Mouse (Mus musculus): ENCODE results near the gene Mapk12. TPM values are rescaled to one million over a fixed set of nuclear protein-coding genes. Genes with fewer than 3 reads are reported as not detected.

Gene Mapk12
- total and polyA plus RNA-seq, 3 experiments, result 0.18 TPM; not detected in 2

DNA sequence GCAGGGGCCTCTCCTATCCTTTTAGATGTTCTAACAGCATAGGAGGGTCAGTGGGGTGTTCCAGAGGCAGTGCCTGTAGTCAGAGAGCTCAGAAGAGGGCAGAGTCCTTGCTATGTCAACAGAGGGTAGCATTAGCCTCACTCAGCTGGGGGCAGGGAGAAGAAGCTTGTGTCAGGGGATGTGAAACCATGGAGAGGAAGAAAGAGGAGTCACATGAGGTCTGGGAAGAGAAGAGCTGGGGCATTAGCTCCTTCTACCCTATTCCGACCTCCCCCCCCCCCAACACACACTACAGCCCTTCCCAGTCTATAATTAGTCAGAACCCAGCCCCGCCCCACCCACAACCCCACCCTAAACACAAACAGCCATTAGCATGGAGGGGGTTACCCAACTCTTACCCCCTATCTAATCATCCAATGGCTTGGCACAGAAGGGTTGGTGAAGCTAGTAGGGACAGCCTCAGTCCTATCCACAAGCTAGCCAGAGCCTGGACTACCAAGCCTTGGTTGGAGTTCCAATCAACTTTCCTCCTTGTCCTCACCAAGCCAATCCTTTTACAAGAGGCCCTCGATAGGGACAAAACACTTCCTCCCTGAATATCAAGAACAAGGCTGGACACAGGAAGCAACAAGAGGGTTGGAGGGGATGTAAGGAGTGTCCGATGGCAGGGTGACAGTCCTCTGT, 37.2 kb upstream of the Mapk12 start:
- peaks cover 4 to 16% of the 10 kb centered on the region in 2 experiments; a peak in 3 of 4 replicates for H3K4me1 ChIP-seq (ENCODE audit: control insufficient read depth in 1 of 2, insufficient read depth in 2 of 2, low read length in 2 of 2)
- peak; percentile 7 for DNase-seq (ENCODE audit: low read depth, low spot score)

DNA sequence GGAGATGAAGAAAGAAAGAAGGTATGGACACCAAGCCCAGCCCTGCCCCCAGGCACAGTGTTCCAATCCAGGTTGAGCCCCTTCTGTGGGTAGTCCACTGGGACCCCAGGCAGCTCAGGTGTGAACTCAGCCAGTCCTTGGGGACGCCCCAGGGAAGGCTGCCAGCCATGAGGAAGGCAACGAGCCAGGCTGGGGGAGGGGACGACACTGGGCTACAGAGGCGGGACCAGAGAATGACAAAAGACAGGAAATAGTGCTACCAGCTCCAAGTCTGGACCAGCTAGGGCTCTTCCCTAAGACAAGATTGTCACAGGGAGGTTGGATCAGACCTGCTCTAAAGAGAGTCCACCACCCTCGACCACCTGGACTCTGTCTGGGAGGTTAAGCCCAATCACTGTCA, 36.6 kb upstream of the Mapk12 start:
- Histone ChIP-seq H3K36me3 (ENCODE audit: control insufficient read depth in 1 of 2, insufficient read depth in 2 of 2, low read length in 2 of 2) (peaks cover 0 to 11% of the 10 kb centered on the region in 2 experiments; a peak in 2 of 4 replicates), H3K9ac (ENCODE audit: control insufficient read depth, low read depth, low read length, poor library complexity, severe bottlenecking) (peak overlapping the region; percentile 37), H3K9me3 (replicated peaks; ENCODE audit: insufficient read depth, low read length) (no peaks in the 10 kb centered on the region), H3K4me1 (ENCODE audit: control insufficient read depth in 1 of 2, insufficient read depth in 2 of 2, low read length in 2 of 2) (peaks cover 4 to 16% of the 10 kb centered on the region in 2 experiments; a peak in 3 of 4 replicates), H3K4me3 (ENCODE audit: control insufficient read depth in 1 of 2, insufficient read depth in 1 of 2, low read depth in 2 of 2, low read length in 2 of 2) (no peak overlapping the region), H3K27ac (ENCODE audit: control insufficient read depth, low read depth, low read length) (no peak overlapping the region), H3K27me3 (ENCODE audit: control insufficient read depth in 1 of 2, insufficient read depth in 2 of 2, low read length in 2 of 2) (no peaks in the 10 kb centered on the region), H3K79me2 (ENCODE audit: control insufficient read depth, insufficient read depth, low read length, poor library complexity) (no peaks in the 10 kb centered on the region)
- peak; percentile 48 for DNase-seq (ENCODE audit: low read depth, low spot score)
- no peak for TF ChIP-seq RCOR1 (IDR thresholded peaks at IDR 0.05; ENCODE audit: low read depth, low read length)

More for the DNA sequence above, 37.2 kb upstream of the Mapk12 start:
- TF ChIP-seq MXI1 (IDR thresholded peaks at IDR 0.05; ENCODE audit: low read depth, low read length), result no peak
- TF ChIP-seq BHLHE40 (IDR thresholded peaks at IDR 0.05; ENCODE audit: borderline replicate concordance, low read depth, low read length), result no peak
- TF ChIP-seq CHD1 (IDR thresholded peaks at IDR 0.05; ENCODE audit: low read depth, low read length), result no peak
- no peak for TF ChIP-seq MYB (IDR thresholded peaks at IDR 0.05; ENCODE audit: low read depth, low read length)
- TF ChIP-seq ZMIZ1 (IDR thresholded peaks at IDR 0.05; ENCODE audit: low read depth, low read length), result no peak
- TF ChIP-seq GATA1 (IDR thresholded peaks at IDR 0.05; ENCODE audit: low read depth, low read length), result no peak
- TF ChIP-seq ETS1 (IDR thresholded peaks at IDR 0.05; ENCODE audit: low read depth, low read length), result no peak
- TF ChIP-seq USF2 (IDR thresholded peaks at IDR 0.05; ENCODE audit: borderline replicate concordance in 1 of 2, insufficient read depth in 1 of 2, low read depth in 1 of 2, low read length in 2 of 2), result no peak
- no peak for TF ChIP-seq CHD2 (IDR thresholded peaks at IDR 0.05; ENCODE audit: low read length)
- no peak for TF ChIP-seq E2F4 (IDR thresholded peaks at IDR 0.05; ENCODE audit: borderline replicate concordance, low read depth, low read length)
- no peak for TF ChIP-seq SIN3A (IDR thresholded peaks at IDR 0.05; ENCODE audit: low read length)
- TF ChIP-seq EP300 (IDR thresholded peaks at IDR 0.05; ENCODE audit: low read depth in 1 of 2, low read length in 2 of 2), result no peak
- TF ChIP-seq SMC3 (IDR thresholded peaks at IDR 0.05; ENCODE audit: low read depth, low read length), result no peak
- TF ChIP-seq KAT2A (conservative IDR thresholded peaks at IDR 0.05; ENCODE audit: low read depth, low read length), result no peak
- no peak for TF ChIP-seq JUND (IDR thresholded peaks at IDR 0.05; ENCODE audit: low read depth, low read length)
- TF ChIP-seq GABPA (IDR thresholded peaks at IDR 0.05; ENCODE audit: low read depth, low read length), result no peak
- TF ChIP-seq ELF1 (IDR thresholded peaks at IDR 0.05; ENCODE audit: low read depth, low read length), result no peak
- no peak for TF ChIP-seq ZNF384 (IDR thresholded peaks at IDR 0.05; ENCODE audit: low read depth, low read length)
- no peak for TF ChIP-seq ZC3H11A (IDR thresholded peaks at IDR 0.05; ENCODE audit: low read depth, low read length)
- TF ChIP-seq MEF2A (IDR thresholded peaks at IDR 0.05; ENCODE audit: extremely low read depth, insufficient replicate concordance, low read depth, low read length, poor library complexity, severe bottlenecking), result no peak
- H3K27ac ChIP-seq (ENCODE audit: control insufficient read depth, low read depth, low read length), result no peak overlapping the region
- H3K79me2 ChIP-seq (ENCODE audit: control insufficient read depth, insufficient read depth, low read length, poor library complexity), result no peaks in the 10 kb centered on the region
- no peak overlapping the region for H3K4me3 ChIP-seq (ENCODE audit: control insufficient read depth in 1 of 2, insufficient read depth in 1 of 2, low read depth in 2 of 2, low read length in 2 of 2)
- no peaks in the 10 kb centered on the region for H3K9me3 ChIP-seq (replicated peaks; ENCODE audit: insufficient read depth, low read length)
- H3K9ac ChIP-seq (ENCODE audit: control insufficient read depth, low read depth, low read length, poor library complexity, severe bottlenecking), result peak overlapping the region; percentile 37
- H3K36me3 ChIP-seq (ENCODE audit: control insufficient read depth in 1 of 2, insufficient read depth in 2 of 2, low read length in 2 of 2), result peaks cover 0 to 11% of the 10 kb centered on the region in 2 experiments; a peak in 2 of 4 replicates
- no peaks in the 10 kb centered on the region for H3K27me3 ChIP-seq (ENCODE audit: control insufficient read depth in 1 of 2, insufficient read depth in 2 of 2, low read length in 2 of 2)

All from MEL (cell line).